Mouse (Mus musculus) MEL (cell line): ENCODE results near the gene Stra6. TPM values are rescaled to one million over a fixed set of nuclear protein-coding genes. Genes with fewer than 3 reads are reported as not detected.

Source experiments
- DNase-seq: peaks from one replicate; pipeline ENCODE4 v3.0.0; 2011; ENCODE audit warnings: low read depth, low spot score
- H3K27ac ChIP-seq: 2 replicates; pipeline ENCODE4 v1.5.1; 2012; ENCODE audit warnings: low read depth, mild to moderate bottlenecking, control low read depth, low read length, moderate library complexity; ENCODE audit not compliant: control insufficient read depth
- H3K27me3 ChIP-seq, 2 experiments: fragments of 150-350 bp in 1 of 2; sonication (generic) in 1 of 2; 2 replicates each; pipeline ENCODE4 v1.6.1; 2012; ENCODE audit warnings: low read length in 2 of 2, mild to moderate bottlenecking in 2 of 2, improper control_type of control experiment in 1 of 2, moderate library complexity in 1 of 2; ENCODE audit not compliant: insufficient read depth in 2 of 2, control insufficient read depth in 1 of 2
- H3K36me3 ChIP-seq, 2 experiments: 2 replicates each; pipeline ENCODE4 v1.6.1; 2012 to 2014; ENCODE audit warnings: low read length in 2 of 2, improper control_type of control experiment in 1 of 2, inconsistent platforms in 1 of 2, mild to moderate bottlenecking in 1 of 2; ENCODE audit not compliant: insufficient read depth in 2 of 2, control insufficient read depth in 1 of 2
- H3K4me1 ChIP-seq, 2 experiments: fragments of 150-350 bp in 1 of 2; sonication (generic) in 1 of 2; 2 replicates each; pipeline ENCODE4 v1.6.1; 2012; ENCODE audit warnings: low read length in 2 of 2, improper control_type of control experiment in 1 of 2, mild to moderate bottlenecking in 1 of 2; ENCODE audit not compliant: insufficient read depth in 2 of 2, control insufficient read depth in 1 of 2
- H3K4me3 ChIP-seq, 2 experiments: fragments of 150-350 bp in 1 of 2; sonication (generic) in 1 of 2; 2 replicates each; pipeline ENCODE4 v1.5.1; 2012; ENCODE audit warnings: low read depth in 2 of 2, low read length in 2 of 2, mild to moderate bottlenecking in 2 of 2, moderate library complexity in 2 of 2, control low read depth in 1 of 2, improper control_type of control experiment in 1 of 2; ENCODE audit not compliant: control insufficient read depth in 1 of 2, insufficient read depth in 1 of 2
- H3K79me2 ChIP-seq: 2 replicates; pipeline ENCODE4 v1.6.1; 2012; ENCODE audit warnings: mild to moderate bottlenecking, low read length, moderate library complexity; ENCODE audit not compliant: control insufficient read depth, poor library complexity, insufficient read depth
- H3K9ac ChIP-seq: 2 replicates; pipeline ENCODE4 v1.6.1; 2012; ENCODE audit warnings: low read depth, mild to moderate bottlenecking, control low read depth, low read length, moderate library complexity; ENCODE audit not compliant: control insufficient read depth, poor library complexity, severe bottlenecking
- H3K9me3 ChIP-seq: fragments of 150-350 bp; sonication (generic); replicated peaks from 2 replicates; pipeline ENCODE4 v1.6.1; 2012; ENCODE audit warnings: mild to moderate bottlenecking, low read length, improper control_type of control experiment, moderate library complexity; ENCODE audit not compliant: insufficient read depth
- CHD1 ChIP-seq: IDR thresholded peaks from 2 replicates; pipeline ENCODE4 v1.6.1; 2012; ENCODE audit warnings: low read depth, mild to moderate bottlenecking, inconsistent platforms, low read length, improper control_type of control experiment
- CTCF ChIP-seq, 3 experiments: IDR thresholded peaks in 2 of 3; conservative IDR thresholded peaks in 1 of 3; 2 replicates each; pipeline ENCODE4 v1.5.1; 2011 to 2012; ENCODE audit warnings: low read length in 3 of 3, low read depth in 2 of 3, mild to moderate bottlenecking in 2 of 3, improper control_type of control experiment in 1 of 3, inconsistent platforms in 1 of 3, mixed read lengths in 1 of 3, moderate library complexity in 1 of 3; ENCODE audit not compliant: control insufficient read depth in 1 of 3, insufficient read depth in 1 of 3, poor library complexity in 1 of 3, severe bottlenecking in 1 of 3
- ELF1 ChIP-seq: IDR thresholded peaks from 2 replicates; pipeline ENCODE4 v1.6.1; 2014; ENCODE audit warnings: low read depth, mild to moderate bottlenecking, inconsistent platforms, low read length, improper control_type of control experiment, moderate library complexity
- EP300 ChIP-seq, 2 experiments: IDR thresholded peaks; 2 replicates each; pipeline ENCODE4 v1.6.1; 2011; ENCODE audit warnings: improper control_type of control experiment in 2 of 2, low read length in 2 of 2, low read depth in 1 of 2, mild to moderate bottlenecking in 1 of 2
- GATA1 ChIP-seq: IDR thresholded peaks from 2 replicates; pipeline ENCODE4 v1.6.1; 2011; ENCODE audit warnings: low read depth, low read length, improper control_type of control experiment
- JUND ChIP-seq: IDR thresholded peaks from 2 replicates; pipeline ENCODE4 v1.6.1; 2011; ENCODE audit warnings: low read depth, mild to moderate bottlenecking, improper control_type of control experiment, low read length
- KAT2A ChIP-seq: conservative IDR thresholded peaks from 2 replicates; pipeline ENCODE4 v1.6.1; 2012; ENCODE audit warnings: low read depth, low read length, improper control_type of control experiment, inconsistent platforms
- MAFK ChIP-seq: IDR thresholded peaks from 2 replicates; pipeline ENCODE4 v1.6.1; 2011; ENCODE audit warnings: low read depth, mild to moderate bottlenecking, low read length, improper control_type of control experiment, borderline replicate concordance
- MAX ChIP-seq: IDR thresholded peaks from 2 replicates; pipeline ENCODE4 v1.6.1; 2011; ENCODE audit warnings: low read length, improper control_type of control experiment
- MXI1 ChIP-seq: IDR thresholded peaks from 2 replicates; pipeline ENCODE4 v1.6.1; 2011; ENCODE audit warnings: mild to moderate bottlenecking, low read depth, low read length, improper control_type of control experiment
- MYC ChIP-seq: IDR thresholded peaks from 2 replicates; pipeline ENCODE4 v1.6.1; 2011; ENCODE audit warnings: low read depth, mild to moderate bottlenecking, low read length, improper control_type of control experiment, moderate library complexity
- NRF1 ChIP-seq: IDR thresholded peaks from 2 replicates; pipeline ENCODE4 v1.6.1; 2014; ENCODE audit warnings: low read depth, mild to moderate bottlenecking, inconsistent platforms, low read length, improper control_type of control experiment, moderate library complexity; ENCODE audit not compliant: poor library complexity, insufficient read depth, severe bottlenecking
- POLR2AphosphoS2 ChIP-seq: IDR thresholded peaks from 2 replicates; pipeline ENCODE4 v1.6.1; 2011; ENCODE audit warnings: low read length, improper control_type of control experiment
- POLR2AphosphoS5 ChIP-seq: IDR thresholded peaks from 2 replicates; pipeline ENCODE4 v1.6.1; 2012; ENCODE audit warnings: low read depth, borderline replicate concordance, mild to moderate bottlenecking, inconsistent platforms, low read length, moderate library complexity, mixed read lengths
- SIN3A ChIP-seq: IDR thresholded peaks from 2 replicates; pipeline ENCODE4 v1.6.1; 2012; ENCODE audit warnings: low read length, improper control_type of control experiment, inconsistent platforms
- SMC3 ChIP-seq: IDR thresholded peaks from 2 replicates; pipeline ENCODE4 v1.6.1; 2011; ENCODE audit warnings: low read depth, low read length, improper control_type of control experiment
- TAL1 ChIP-seq: IDR thresholded peaks from 2 replicates; pipeline ENCODE4 v1.6.1; 2012; ENCODE audit warnings: mild to moderate bottlenecking, inconsistent platforms, low read length, moderate library complexity, mixed read lengths
- UBTF ChIP-seq: IDR thresholded peaks from 2 replicates; pipeline ENCODE4 v1.6.1; 2012; ENCODE audit warnings: low read depth, mild to moderate bottlenecking, inconsistent platforms, low read length, improper control_type of control experiment, moderate library complexity, borderline replicate concordance; ENCODE audit not compliant: insufficient read depth
- USF1 ChIP-seq: IDR thresholded peaks from 2 replicates; pipeline ENCODE4 v1.6.1; 2014; ENCODE audit warnings: low read depth, mild to moderate bottlenecking, inconsistent platforms, low read length, improper control_type of control experiment, moderate library complexity
- ZC3H11A ChIP-seq: IDR thresholded peaks from 2 replicates; pipeline ENCODE4 v1.6.1; 2012; ENCODE audit warnings: low read depth, mild to moderate bottlenecking, inconsistent platforms, low read length, improper control_type of control experiment
- ZKSCAN1 ChIP-seq: IDR thresholded peaks from 2 replicates; pipeline ENCODE4 v1.6.1; 2012; ENCODE audit warnings: low read depth, mild to moderate bottlenecking, inconsistent platforms, low read length, improper control_type of control experiment, moderate library complexity
- ZNF384 ChIP-seq: IDR thresholded peaks from 2 replicates; pipeline ENCODE4 v1.6.1; 2012; ENCODE audit warnings: low read depth, mild to moderate bottlenecking, inconsistent platforms, low read length, improper control_type of control experiment
- polyA plus RNA-seq, 2 experiments: library from polyadenylated mRNA; stranded (reverse) in 1 of 2; unstranded in 1 of 2; fragments of >175 nt in 1 of 2; fragments of >200 nt in 1 of 2; gene quantifications; 2 replicates each; pipeline versions ENCODE4 v1.2.1 to v1.2.4; 2012; ENCODE audit warnings: low replicate concordance in 2 of 2, low read depth in 1 of 2; ENCODE audit not compliant: insufficient read length in 2 of 2, insufficient read depth in 1 of 2, missing spikeins in 1 of 2
- total RNA-seq: library from RNA; depleted of rRNA; stranded (reverse); fragments of 300-350 nt; gene quantifications from 2 replicates; pipeline ENCODE4 v1.2.3, GENCODE M21; 2012

Gene Stra6
- total and polyA plus RNA-seq, 3 experiments: not detected

GRCm38 (mm10) chr9:58125085-58125484 lies 61.5 kb downstream of the Stra6 start:
- Histone ChIP-seq H3K27ac (no peak overlapping the region), H3K27me3 (peaks cover 4 to 5% of the 10 kb centered on the region in 2 experiments), H3K9ac (no peak overlapping the region), H3K36me3 (no peaks in the 10 kb centered on the region), H3K9me3 (no peaks in the 10 kb centered on the region), H3K4me1 (no peaks in the 10 kb centered on the region), H3K79me2 (no peaks in the 10 kb centered on the region), H3K4me3 (no peak overlapping the region)
- TF ChIP-seq MXI1 (no peak), GATA1 (no peak), TAL1 (no peak), CHD1 (no peak), NRF1 (no peak), SIN3A (no peak), CTCF (IDR thresholded peaks at IDR 0.05 in 2 of 3, conservative IDR thresholded peaks at IDR 0.05 in 1 of 3; ENCODE audit: control insufficient read depth in 1 of 3, insufficient read depth in 1 of 3, low read depth in 2 of 3, low read length in 3 of 3, poor library complexity in 1 of 3, severe bottlenecking in 1 of 3) (no peak), MAFK (no peak), MYC (no peak), USF1 (no peak), ZC3H11A (no peak), SMC3 (no peak), ZKSCAN1 (no peak), ZNF384 (no peak), KAT2A (no peak), POLR2AphosphoS2 (no peak), UBTF (no peak)
- no peak for DNase-seq

- Histone ChIP-seq H3K27me3 (peaks cover 2 to 5% of the 10 kb centered on the region in 2 experiments), H3K4me3 (no peak overlapping the region), H3K36me3 (no peaks in the 10 kb centered on the region), H3K4me1 (no peaks in the 10 kb centered on the region), H3K9ac (no peak overlapping the region), H3K9me3 (no peaks in the 10 kb centered on the region), H3K79me2 (no peaks in the 10 kb centered on the region), H3K27ac (no peak overlapping the region)
- no peak for DNase-seq
- TF ChIP-seq POLR2AphosphoS5 (no peak), POLR2AphosphoS2 (no peak), EP300 (IDR thresholded peaks at IDR 0.05; ENCODE audit: low read depth in 1 of 2, low read length in 2 of 2) (no peak), CTCF (IDR thresholded peaks at IDR 0.05 in 2 of 3, conservative IDR thresholded peaks at IDR 0.05 in 1 of 3; ENCODE audit: control insufficient read depth in 1 of 3, insufficient read depth in 1 of 3, low read depth in 2 of 3, low read length in 3 of 3, poor library complexity in 1 of 3, severe bottlenecking in 1 of 3) (no peak), MAX (no peak), USF1 (no peak), ZNF384 (no peak), JUND (no peak), TAL1 (no peak), ZKSCAN1 (no peak), NRF1 (no peak), ELF1 (no peak)
Observed at GRCm38 (mm10) chr9:58125811-58126210, 62.2 kb downstream of the Stra6 start.
